Mouse (Mus musculus) embryo, embryonic 11 days (tissue): ENCODE measurements around the gene Apold1.

Experiments
- DNase-seq: peaks from one replicate; pipeline ENCODE4 v3.0.0-alpha.2; 2015

The Apold1 gene

GRCm38 (mm10) chr6:134981231-134982062, at the start of gene Apold1:
Gene Apold1, plus strand, starts transcription at chr6:134981718.
- DNase-seq, result peak; percentile 69

- DNase-seq, result no peak
These were observed 48.9 kb upstream of the Apold1 start for GRCm38 (mm10) chr6:134932486-134933206.

GRCm38 (mm10) chr6:134933207-134933558, 48.3 kb upstream of the Apold1 start:
- DNase-seq, result no peak

DNA sequence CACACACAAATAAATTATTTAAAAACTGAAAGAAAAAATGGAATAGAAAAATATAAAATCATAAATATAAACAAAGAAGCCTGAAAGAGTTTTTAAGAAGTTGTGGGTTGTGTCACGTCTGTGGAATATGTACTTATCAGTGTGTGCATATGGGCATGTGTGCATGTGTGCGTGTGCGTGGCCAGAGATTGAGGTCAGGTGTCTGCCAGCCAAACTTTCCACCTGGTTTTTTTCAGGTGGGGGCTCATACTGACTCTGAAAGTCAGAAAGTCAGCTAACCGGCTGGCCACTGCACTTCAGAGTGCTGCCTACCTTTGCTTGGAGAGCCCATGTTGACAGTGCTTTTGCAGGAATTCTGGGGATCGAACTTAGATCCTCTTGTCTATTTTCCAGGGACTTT, 47.2 kb upstream of the Apold1 start:
- DNase-seq, result no peak

DNA sequence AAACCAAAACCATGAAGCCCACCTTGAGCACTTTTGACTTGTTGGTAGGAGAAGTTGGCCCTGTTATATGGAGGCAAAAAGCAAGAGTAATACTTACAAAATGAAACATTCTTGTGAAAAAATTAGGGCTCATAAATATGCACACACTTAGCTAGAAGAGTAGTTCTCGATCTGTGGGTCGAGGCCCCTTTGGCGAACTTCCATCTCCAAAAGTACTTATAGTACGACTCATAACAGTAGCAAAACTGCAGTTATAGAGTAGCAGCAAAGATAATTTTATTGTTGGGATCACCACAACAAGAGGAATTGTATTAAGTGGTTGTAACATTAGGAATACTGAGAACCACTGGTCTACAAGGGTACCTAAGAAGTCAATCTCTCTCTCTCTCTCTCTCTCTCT, 41.7 kb upstream of the Apold1 start:
- DNase-seq, result no peak

DNA sequence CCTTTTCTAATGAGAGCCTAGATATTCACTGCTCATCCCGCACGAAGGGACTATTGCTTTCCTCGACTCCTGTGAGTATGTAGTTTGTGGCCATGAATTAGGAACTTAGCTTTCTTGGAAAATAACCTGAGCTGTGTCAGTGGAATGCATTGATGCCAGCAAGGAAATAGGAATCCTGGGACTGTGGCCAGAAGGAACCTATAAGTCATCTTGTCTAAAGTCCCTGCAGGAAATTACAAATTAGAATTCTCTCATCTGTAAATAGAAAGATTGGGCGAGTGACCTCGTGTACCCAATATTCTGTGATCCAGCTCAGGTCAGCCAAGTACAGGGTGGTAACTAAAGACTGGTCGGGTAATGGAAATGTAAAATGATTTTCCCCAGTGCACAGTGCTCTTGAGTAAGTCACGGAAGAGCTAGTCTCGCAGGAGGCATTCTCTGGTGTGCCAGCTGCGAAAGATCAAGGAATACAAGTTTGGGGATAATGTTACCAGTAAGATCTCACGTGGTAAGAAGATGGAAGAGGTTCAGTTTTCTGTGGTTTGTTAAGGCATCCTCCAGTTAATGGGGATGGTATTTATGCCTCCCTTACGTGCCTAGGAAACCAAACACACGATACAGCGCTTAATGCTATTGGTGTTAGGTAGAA, 37.6 kb upstream of the Apold1 start:
- no peak for DNase-seq

GRCm38 (mm10) chr6:134946054-134946453, 35.5 kb upstream of the Apold1 start:
- DNase-seq, result no peak

DNA sequence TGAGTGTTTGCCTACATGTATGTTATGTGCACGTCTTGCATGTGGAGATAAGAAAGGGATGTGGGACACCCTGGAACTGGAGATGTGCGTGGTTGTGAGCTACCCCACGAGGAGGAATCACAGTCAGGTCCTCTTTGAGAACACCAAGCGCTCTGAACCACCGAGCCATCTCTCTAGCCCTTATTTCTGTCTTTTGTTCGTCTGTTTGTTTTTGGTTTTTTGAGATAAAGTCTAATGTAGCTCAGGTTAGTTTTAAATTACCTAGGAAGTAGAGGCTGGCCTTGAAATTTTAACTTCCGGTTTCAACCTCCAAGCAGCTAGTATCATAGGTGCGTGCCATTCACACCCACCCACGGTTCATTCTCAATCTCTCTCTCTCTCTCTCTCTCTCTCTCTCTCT, 34.7 kb upstream of the Apold1 start:
- no peak for DNase-seq

DNA sequence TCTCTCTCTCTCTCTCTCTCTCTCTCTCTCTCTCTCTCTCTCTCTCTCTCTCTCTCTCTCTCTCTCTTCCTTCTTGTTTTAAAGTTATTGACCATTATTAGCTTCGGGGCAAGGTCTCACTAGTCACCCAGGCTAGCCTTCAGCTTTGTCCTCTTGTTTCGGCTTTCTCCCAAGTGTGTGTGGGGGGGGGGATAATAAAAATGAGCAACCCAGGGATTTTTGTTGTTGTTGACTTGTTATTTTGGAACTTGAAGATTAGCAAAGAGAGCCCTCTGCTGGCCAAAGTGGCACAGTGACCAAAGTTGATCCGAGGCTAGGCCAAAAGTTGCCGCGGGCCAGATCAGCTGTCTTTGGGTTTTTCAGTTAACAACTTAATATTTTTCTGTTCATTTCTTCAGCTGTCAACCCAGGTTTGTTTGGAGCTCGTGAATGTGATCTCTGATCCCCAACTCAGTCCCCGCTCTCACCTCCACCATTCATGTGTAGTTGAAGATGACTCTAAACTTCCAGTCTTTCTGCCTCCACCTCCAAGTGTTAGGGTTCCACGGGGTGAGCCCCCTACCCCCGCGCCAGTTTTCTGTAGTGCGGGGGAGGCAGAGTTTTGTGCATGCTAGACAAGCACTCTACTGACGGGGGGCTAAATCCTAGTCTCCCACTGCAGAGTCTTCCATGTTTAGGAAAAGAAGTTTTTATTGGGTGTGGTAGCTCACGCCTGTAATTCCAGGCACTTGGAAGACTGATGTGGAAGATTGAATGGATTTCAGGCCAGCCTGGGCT, 34.0 kb upstream of the Apold1 start:
- DNase-seq, result peak; percentile 76

GRCm38 (mm10) chr6:134948522-134949061, 32.9 kb upstream of the Apold1 start:
- DNase-seq, result no peak

GRCm38 (mm10) chr6:134949241-134949640, 32.3 kb upstream of the Apold1 start:
- DNase-seq, result no peak

GRCm38 (mm10) chr6:134951364-134951763, 30.2 kb upstream of the Apold1 start:
- no peak for DNase-seq

- no peak for DNase-seq
These were observed 27.5 kb upstream of the Apold1 start for GRCm38 (mm10) chr6:134953976-134954375.

DNA sequence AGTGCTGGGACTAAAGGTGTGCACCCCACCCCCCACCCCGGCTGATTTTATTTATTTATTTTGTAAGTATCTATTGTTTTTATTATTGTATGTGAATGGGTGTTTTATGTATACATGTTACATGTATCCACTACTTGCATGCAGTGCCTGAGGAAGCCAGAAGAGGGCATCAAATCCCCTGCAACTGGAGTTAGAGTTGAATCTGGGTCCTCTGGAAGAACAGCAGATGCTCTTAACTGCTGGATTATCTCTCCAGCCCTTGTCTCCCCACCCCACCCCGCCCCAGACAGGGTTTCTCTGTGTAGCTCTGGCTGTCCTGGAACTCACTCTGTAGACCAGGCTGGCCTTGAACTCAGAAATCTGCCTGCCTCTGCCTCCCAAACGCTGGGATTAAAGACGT, 25.1 kb upstream of the Apold1 start:
- DNase-seq, result no peak

DNA sequence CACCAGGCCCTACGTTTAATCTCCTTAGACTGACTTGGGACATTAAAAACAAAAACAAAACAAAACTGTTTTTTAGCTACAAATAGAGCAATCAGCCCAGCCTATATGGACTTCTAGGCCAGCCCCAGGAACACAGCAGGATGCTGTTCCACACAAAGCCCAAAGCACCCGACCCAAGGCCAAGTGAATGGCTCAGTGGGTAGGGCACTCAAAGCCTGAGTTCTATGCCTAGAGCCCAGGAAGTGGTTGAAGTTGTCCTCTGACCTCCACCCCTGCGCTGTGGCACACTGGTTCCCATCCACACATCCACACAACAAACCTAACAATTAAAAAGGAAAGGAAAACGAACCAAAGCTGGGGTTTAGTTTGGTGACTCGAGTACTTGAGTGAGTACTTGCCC, 20.2 kb upstream of the Apold1 start:
- DNase-seq, result no peak

- DNase-seq, result no peak
These were observed 19.5 kb upstream of the Apold1 start for GRCm38 (mm10) chr6:134961858-134962517.

DNA sequence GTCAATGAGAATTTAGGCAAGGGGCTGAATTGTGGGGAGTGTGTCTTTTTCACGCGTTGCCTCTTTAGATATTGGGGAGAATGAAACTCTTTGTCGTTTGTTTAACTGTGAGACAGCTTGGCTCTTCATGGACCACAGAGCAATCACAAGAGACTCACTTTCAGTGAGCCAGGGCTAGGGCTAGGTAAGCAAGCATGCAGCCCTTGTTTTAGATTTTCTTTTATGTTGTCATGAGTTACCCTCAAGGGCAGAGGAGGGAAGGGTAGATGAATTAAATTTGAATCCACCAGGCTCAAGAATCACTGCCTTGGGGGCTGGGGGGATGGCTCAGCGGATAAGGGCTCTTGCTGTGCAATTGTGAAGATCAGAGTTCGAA, 19.0 kb upstream of the Apold1 start:
- no peak for DNase-seq

DNA sequence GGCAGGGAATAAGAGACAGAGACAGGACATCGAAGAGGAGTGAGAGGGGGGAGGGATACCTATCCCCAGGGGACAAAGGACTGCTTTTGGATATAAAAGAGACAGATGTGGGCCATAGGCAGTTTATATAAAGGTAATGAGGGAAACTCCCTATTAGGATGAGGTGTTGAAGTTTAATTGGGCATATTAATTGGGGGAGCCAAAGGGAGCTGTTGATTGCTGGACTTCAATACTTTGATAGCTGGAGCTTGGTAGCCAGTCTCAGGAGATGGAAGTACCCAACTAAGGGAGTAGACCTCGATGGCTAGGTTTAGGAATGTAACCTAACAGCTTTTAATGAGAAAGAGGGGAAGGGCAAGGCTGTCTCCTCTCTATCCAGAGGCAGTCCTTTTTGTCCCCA, 17.6 kb upstream of the Apold1 start:
- DNase-seq, result no peak

GRCm38 (mm10) chr6:134966681-134967080, 14.8 kb upstream of the Apold1 start:
- no peak for DNase-seq

GRCm38 (mm10) chr6:134968326-134968725, 13.2 kb upstream of the Apold1 start:
- DNase-seq, result no peak

- DNase-seq, result no peak
These were observed 12.0 kb upstream of the Apold1 start for GRCm38 (mm10) chr6:134969498-134969897.

GRCm38 (mm10) chr6:134972096-134972495, 9.4 kb upstream of the Apold1 start:
- DNase-seq, result no peak
